Comparison of ENCODE assay signal across 12 mouse cellular contexts in genomic region chr3:96759695-96760094, GRCm38 (mm10). TPM values are rescaled to one million over a fixed set of nuclear protein-coding genes. Genes with fewer than 3 reads are reported as not detected.
DNase-seq lines count a peak whose midpoint lies in the region; ATAC-seq and TF ChIP-seq lines count a peak whose summit lies in the region.
"Had no signal": no experiment of that assay in that cellular context is flagged by ENCODE, and none has a peak within 500 bp of the region (broad histone marks: within the 10 kb centered on the region; RNA-seq: fewer than 3 reads in every experiment).

No protein-coding gene starts in this region.

- no peak for TF ChIP-seq CTCF in liver, postnatal 0 days (IDR thresholded peaks at IDR 0.05; ENCODE audit: low read depth)

- H3K4me1 ChIP-seq in liver, postnatal 0 days (ENCODE audit: insufficient read depth), result no peaks in the 10 kb centered on the region
- H3K4me1 ChIP-seq in liver, embryonic 11.5 days (replicated peaks; ENCODE audit: control insufficient read depth, insufficient read depth, low read length), result no peaks in the 10 kb centered on the region
- no peaks in the 10 kb centered on the region for H3K4me1 ChIP-seq in midbrain, embryonic 10.5 days
- H3K4me1 ChIP-seq in midbrain, embryonic 14.5 days (ENCODE audit: control insufficient read depth, insufficient read depth, low read length), result no peaks in the 10 kb centered on the region
- H3K4me1 ChIP-seq: forebrain, embryonic 10.5 days had no signal

- no peak overlapping the region for H3K27ac ChIP-seq in liver, postnatal 0 days (ENCODE audit: low read depth)
- H3K27ac ChIP-seq in liver, embryonic 11.5 days (ENCODE audit: low read depth, low read length), result no peak overlapping the region
- no peak overlapping the region for H3K27ac ChIP-seq in midbrain, embryonic 10.5 days (replicated peaks)
- H3K27ac ChIP-seq in midbrain, embryonic 14.5 days (replicated peaks; ENCODE audit: low read depth, low read length), result no peak overlapping the region
- H3K27ac ChIP-seq: forebrain, embryonic 10.5 days; heart, embryonic 10.5 days; hindbrain, embryonic 14.5 days; kidney, postnatal 0 days had no signal

- H3K4me2 ChIP-seq in liver, postnatal 0 days (ENCODE audit: low read depth, low read length), result no peak overlapping the region
- H3K4me2 ChIP-seq in liver, embryonic 11.5 days, result no peak overlapping the region
- no peak overlapping the region for H3K4me2 ChIP-seq in midbrain, embryonic 14.5 days (ENCODE audit: low read length)
- H3K4me2 ChIP-seq: hindbrain, embryonic 14.5 days had no signal

- H3K4me3 ChIP-seq in liver, postnatal 0 days (ENCODE audit: low read depth, low read length), result no peak overlapping the region
- H3K4me3 ChIP-seq in liver, embryonic 11.5 days (ENCODE audit: low read depth, low read length), result no peak overlapping the region
- no peak overlapping the region for H3K4me3 ChIP-seq in midbrain, embryonic 10.5 days
- no peak overlapping the region for H3K4me3 ChIP-seq in midbrain, embryonic 14.5 days (replicated peaks; ENCODE audit: low read depth, low read length)
- H3K4me3 ChIP-seq: forebrain, embryonic 10.5 days; heart, embryonic 10.5 days had no signal

- ATAC-seq in liver, postnatal 0 days, result peak; percentile 57
- ATAC-seq in liver, embryonic 11.5 days (replicated peaks; ENCODE audit: low FRiP score), result no peak
- peak; percentile 71 for ATAC-seq in common myeloid progenitor, adult 5-6 weeks (replicated peaks; ENCODE audit: low read depth, poor library complexity, severe bottlenecking)
- ATAC-seq in megakaryocyte-erythroid progenitor cell, adult 5-6 weeks (replicated peaks; ENCODE audit: low FRiP score, low TSS enrichment, poor library complexity, severe bottlenecking), result 0 out of 2 replicates have a peak, but pooled peaks have one; percentile 71
- no peak for ATAC-seq in midbrain, embryonic 14.5 days (ENCODE audit: low FRiP score, low TSS enrichment)

- peak; percentile 39 to 53 for DNase-seq in frontal cortex, postnatal 36 days (ENCODE audit: low spot score in 2 of 2)
- no peak for DNase-seq in frontal cortex, postnatal 10 days (ENCODE audit: low spot score in 2 of 2)
- DNase-seq in liver, postnatal 0 days, result no peak
- no peak for DNase-seq in liver, embryonic 11.5 days (ENCODE audit: low spot score)
- DNase-seq in midbrain, embryonic 10.5 days (ENCODE audit: low spot score), result no peak
- no peak for DNase-seq in midbrain, embryonic 14.5 days

- no peaks in the 10 kb centered on the region for H3K27me3 ChIP-seq in liver, postnatal 0 days (ENCODE audit: insufficient read depth, low read length)
- H3K27me3 ChIP-seq in liver, embryonic 11.5 days (replicated peaks; ENCODE audit: control insufficient read depth, insufficient read depth, low read length), result no peaks in the 10 kb centered on the region
- no peaks in the 10 kb centered on the region for H3K27me3 ChIP-seq in midbrain, embryonic 10.5 days (ENCODE audit: low read depth, poor library complexity, severe bottlenecking)
- no peaks in the 10 kb centered on the region for H3K27me3 ChIP-seq in midbrain, embryonic 14.5 days (ENCODE audit: control insufficient read depth, insufficient read depth, low read length)

- H3K9ac ChIP-seq in liver, postnatal 0 days (replicated peaks), result no peak overlapping the region
- H3K9ac ChIP-seq in liver, embryonic 11.5 days (ENCODE audit: low read depth, low read length), result no peak overlapping the region
- H3K9ac ChIP-seq in midbrain, embryonic 14.5 days (replicated peaks; ENCODE audit: low read length), result no peak overlapping the region
- H3K9ac ChIP-seq: hindbrain, embryonic 14.5 days had no signal

- H3K36me3 ChIP-seq in liver, postnatal 0 days (replicated peaks; ENCODE audit: insufficient read depth, low read length), result peaks cover under 1% of the 10 kb centered on the region; the same call in 1 of the 2 replicates
- no peaks in the 10 kb centered on the region for H3K36me3 ChIP-seq in liver, embryonic 11.5 days (ENCODE audit: control insufficient read depth, insufficient read depth, low read length)
- H3K36me3 ChIP-seq in midbrain, embryonic 10.5 days, result peaks cover 22% of the 10 kb centered on the region
- no peaks in the 10 kb centered on the region for H3K36me3 ChIP-seq in midbrain, embryonic 14.5 days (ENCODE audit: control insufficient read depth, insufficient read depth, low read length)

- WGBS in liver, postnatal 0 days (ENCODE audit: insufficient replicate concordance), result 55% methylated on average over 4 of the region's 4 CpGs
- WGBS in liver, embryonic 11.5 days, result 83% methylated on average over 4 of the region's 4 CpGs
- WGBS in midbrain, embryonic 10.5 days, result 96% methylated on average over 4 of the region's 4 CpGs
- WGBS in midbrain, embryonic 14.5 days, result 97% methylated on average over 4 of the region's 4 CpGs

- H3K9me3 ChIP-seq in liver, postnatal 0 days (ENCODE audit: low read length), result no peaks in the 10 kb centered on the region
- H3K9me3 ChIP-seq in liver, embryonic 11.5 days (ENCODE audit: control insufficient read depth, low read length), result no peaks in the 10 kb centered on the region
- H3K9me3 ChIP-seq in midbrain, embryonic 10.5 days (replicated peaks), result no peaks in the 10 kb centered on the region
- H3K9me3 ChIP-seq in midbrain, embryonic 14.5 days (ENCODE audit: control insufficient read depth, low read length), result no peaks in the 10 kb centered on the region
- H3K9me3 ChIP-seq: forebrain, embryonic 10.5 days; heart, embryonic 10.5 days had no signal

- TF ChIP-seq EP300 in liver, postnatal 0 days (IDR thresholded peaks at IDR 0.05; ENCODE audit: low read depth), result no peak

RNA-seq across cellular contexts. Expression of gene Rnf115, which starts 32.2 kb away (rescaled TPM):
- polyA plus RNA-seq in liver, postnatal 0 days (2015; fragmentation: Nextera tagmentation; extraction: Ambion mirVana), result 28.6 and 29.7 TPM in 2 replicates
- polyA plus RNA-seq in liver, embryonic 11.5 days (2014; fragmentation: Nextera tagmentation; extraction: Ambion mirVana), result 49.6 and 51.5 TPM in 2 replicates
- total RNA-seq in common myeloid progenitor, adult 5-6 weeks (2017), result 56.2 and 69.8 TPM in 2 replicates
- total RNA-seq in megakaryocyte-erythroid progenitor cell, adult 5-6 weeks (2014; fragmentation: Nextera tagmentation), result 35.3 and 40.0 TPM in 2 replicates
- total RNA-seq in megakaryocyte-erythroid progenitor cell, adult 5-6 weeks (2017), result 51.7 and 74.3 TPM in 2 replicates
- 73.0 and 73.5 TPM in 2 replicates for polyA plus RNA-seq in midbrain, embryonic 10.5 days (2016; fragmentation: Nextera tagmentation; extraction: Ambion mirVana)
- 69.6 and 83.8 TPM in 2 replicates for polyA plus RNA-seq in midbrain, embryonic 14.5 days (2014; fragmentation: Nextera tagmentation; extraction: Ambion mirVana)

RNA-seq across cellular contexts. Expression of gene Polr3c, which starts 32.3 kb away (rescaled TPM):
- polyA plus RNA-seq in liver, postnatal 0 days (2015; fragmentation: Nextera tagmentation; extraction: Ambion mirVana), result 10.4 and 11.6 TPM in 2 replicates
- 41.4 and 44.1 TPM in 2 replicates for polyA plus RNA-seq in liver, embryonic 11.5 days (2014; fragmentation: Nextera tagmentation; extraction: Ambion mirVana)
- 19.8 and 25.8 TPM in 2 replicates for total RNA-seq in common myeloid progenitor, adult 5-6 weeks (2017)
- total RNA-seq in megakaryocyte-erythroid progenitor cell, adult 5-6 weeks (2014; fragmentation: Nextera tagmentation), result 37.2 and 41.7 TPM in 2 replicates
- 17.6 and 28.0 TPM in 2 replicates for total RNA-seq in megakaryocyte-erythroid progenitor cell, adult 5-6 weeks (2017)
- polyA plus RNA-seq in midbrain, embryonic 10.5 days (2016; fragmentation: Nextera tagmentation; extraction: Ambion mirVana), result 44.3 and 47.0 TPM in 2 replicates
- polyA plus RNA-seq in midbrain, embryonic 14.5 days (2014; fragmentation: Nextera tagmentation; extraction: Ambion mirVana), result 27.9 and 28.7 TPM in 2 replicates

RNA-seq across cellular contexts. Expression of gene Nudt17, which starts 51.3 kb away (rescaled TPM):
- 0.29 and 0.38 TPM in 2 replicates for polyA plus RNA-seq in liver, postnatal 0 days (2015; fragmentation: Nextera tagmentation; extraction: Ambion mirVana)
- polyA plus RNA-seq in liver, embryonic 11.5 days (2014; fragmentation: Nextera tagmentation; extraction: Ambion mirVana), result 2.4 and 2.5 TPM in 2 replicates
- total RNA-seq in common myeloid progenitor, adult 5-6 weeks (2017), result 0.15 TPM in 1 of 2 replicates, not detected in the other
- not detected in 2 replicates for total RNA-seq in megakaryocyte-erythroid progenitor cell, adult 5-6 weeks (2014; fragmentation: Nextera tagmentation)
- total RNA-seq in megakaryocyte-erythroid progenitor cell, adult 5-6 weeks (2017), result not detected in 2 replicates
- 16.6 and 20.0 TPM in 2 replicates for polyA plus RNA-seq in midbrain, embryonic 10.5 days (2016; fragmentation: Nextera tagmentation; extraction: Ambion mirVana)
- 14.1 and 14.3 TPM in 2 replicates for polyA plus RNA-seq in midbrain, embryonic 14.5 days (2014; fragmentation: Nextera tagmentation; extraction: Ambion mirVana)

Comparison
In these comparisons a context has a peak if more than half of its experiments do, and no peak if none do; other contexts are left out.
1. DNase-seq: peak in frontal cortex, postnatal 36 days (2 of 2); none in frontal cortex, postnatal 10 days (0 of 2), liver, postnatal 0 days (single experiment), liver, embryonic 11.5 days (single experiment), midbrain, embryonic 10.5 days (single experiment) and midbrain, embryonic 14.5 days (single experiment).
2. ATAC-seq: peak in liver, postnatal 0 days (single experiment), common myeloid progenitor, adult 5-6 weeks (single experiment) and megakaryocyte-erythroid progenitor cell, adult 5-6 weeks (single experiment); none in liver, embryonic 11.5 days (single experiment) and midbrain, embryonic 14.5 days (single experiment).